Mouse (Mus musculus) ES-E14 (cell line): ENCODE results near the gene Gm5346.
A peak's percentile ranks its signal among the peaks of the same experiment; 100 is the strongest.

Source experiments
- CHD2 ChIP-seq: IDR thresholded peaks from 2 replicates; pipeline ENCODE4 v1.6.1; 2014; ENCODE audit warnings: mild to moderate bottlenecking, low read depth, low read length, inconsistent platforms
- HCFC1 ChIP-seq: IDR thresholded peaks from 2 replicates; pipeline ENCODE4 v1.6.1; 2012; ENCODE audit warnings: low read length, inconsistent platforms, borderline replicate concordance; ENCODE audit not compliant: insufficient read depth
- MAFK ChIP-seq: IDR thresholded peaks from 2 replicates; pipeline ENCODE4 v1.6.1; 2014; ENCODE audit warnings: mild to moderate bottlenecking, low read depth, low read length, inconsistent platforms; ENCODE audit not compliant: insufficient read depth
- ZC3H11A ChIP-seq: IDR thresholded peaks from 2 replicates; pipeline ENCODE4 v1.6.1; 2012; ENCODE audit warnings: low read depth, mild to moderate bottlenecking, inconsistent platforms, low read length, borderline replicate concordance
- ZNF384 ChIP-seq: IDR thresholded peaks from 2 replicates; pipeline ENCODE4 v1.6.1; 2012; ENCODE audit warnings: low read depth, low read length, inconsistent platforms

GRCm38 (mm10) chr8:43616046-43616445, 11.0 kb downstream of the Gm5346 start:
- TF ChIP-seq MAFK (0 out of 2 replicates have a peak, but pooled peaks have one; percentile 28), CHD2 (no peak), ZC3H11A (no peak), ZNF384 (no peak), HCFC1 (no peak)
